Mouse (Mus musculus) brain, embryonic 18.5 days (tissue): ENCODE data around the gene Ermap.

Experiments
- DNase-seq: peaks from one replicate; pipeline ENCODE4 v3.0.0-alpha.2; 2012; ENCODE audit warnings: low read depth, low spot score

Ermap gene

DNA sequence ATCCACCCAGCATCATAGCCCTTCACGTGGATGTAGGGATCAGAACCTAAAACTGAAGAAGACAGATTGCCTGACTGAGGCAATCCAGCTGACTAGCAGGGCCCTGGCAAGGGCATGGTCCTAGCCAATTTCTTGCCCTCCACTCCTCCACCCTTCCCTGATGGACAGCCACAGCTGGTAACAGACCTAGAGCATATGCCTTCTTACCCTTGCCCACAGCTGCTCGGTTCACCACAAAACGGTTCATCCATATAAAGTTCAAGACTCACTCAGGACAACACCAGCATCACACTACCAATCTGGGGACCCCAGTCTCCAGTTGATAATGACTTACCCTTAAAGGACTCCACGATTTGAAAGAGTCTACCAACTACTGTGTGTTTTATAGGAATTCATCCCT is 4.0 kb downstream of the Ermap start:
- DNase-seq: no peak

DNA sequence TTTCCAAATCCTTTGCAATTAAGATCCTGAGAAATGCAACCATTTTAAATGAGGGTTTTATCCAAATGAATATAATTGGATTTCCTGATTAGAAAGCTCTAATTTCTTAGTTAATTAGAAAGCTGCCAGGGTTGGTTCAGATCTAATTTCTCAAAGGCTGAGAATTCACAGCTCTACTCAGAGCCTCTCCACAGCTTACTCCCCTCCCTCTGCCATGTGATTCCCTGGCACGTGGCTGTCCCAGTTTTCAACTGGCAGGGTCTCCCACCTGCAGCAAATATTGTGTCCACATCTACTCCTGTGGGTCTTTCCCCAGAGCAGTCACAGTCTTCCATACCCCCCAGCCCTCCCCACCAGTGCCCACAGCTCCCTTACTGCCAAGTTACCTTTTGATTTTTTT is 6.3 kb downstream of the Ermap start:
- no peak for DNase-seq

DNA sequence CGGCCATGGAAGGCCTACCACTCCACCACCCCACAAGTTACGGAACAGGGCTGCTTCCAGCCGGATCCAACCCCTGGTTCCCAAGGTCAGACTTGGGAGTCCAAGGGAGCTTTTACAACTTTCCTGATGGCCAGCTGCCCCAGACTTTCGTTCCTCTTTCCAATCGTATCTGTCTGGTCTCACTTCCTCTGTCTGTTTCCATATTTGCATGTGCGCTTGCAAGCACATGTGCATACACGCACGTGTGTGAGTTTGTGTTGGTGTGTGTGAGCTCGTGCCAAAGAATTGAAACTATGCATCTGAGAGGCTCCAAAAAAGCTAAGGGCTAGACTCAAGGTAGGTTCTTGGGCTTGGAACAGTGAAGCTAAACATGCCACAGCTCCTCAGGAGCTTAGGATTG is 8.4 kb downstream of the Ermap start:
- DNase-seq: no peak

DNA sequence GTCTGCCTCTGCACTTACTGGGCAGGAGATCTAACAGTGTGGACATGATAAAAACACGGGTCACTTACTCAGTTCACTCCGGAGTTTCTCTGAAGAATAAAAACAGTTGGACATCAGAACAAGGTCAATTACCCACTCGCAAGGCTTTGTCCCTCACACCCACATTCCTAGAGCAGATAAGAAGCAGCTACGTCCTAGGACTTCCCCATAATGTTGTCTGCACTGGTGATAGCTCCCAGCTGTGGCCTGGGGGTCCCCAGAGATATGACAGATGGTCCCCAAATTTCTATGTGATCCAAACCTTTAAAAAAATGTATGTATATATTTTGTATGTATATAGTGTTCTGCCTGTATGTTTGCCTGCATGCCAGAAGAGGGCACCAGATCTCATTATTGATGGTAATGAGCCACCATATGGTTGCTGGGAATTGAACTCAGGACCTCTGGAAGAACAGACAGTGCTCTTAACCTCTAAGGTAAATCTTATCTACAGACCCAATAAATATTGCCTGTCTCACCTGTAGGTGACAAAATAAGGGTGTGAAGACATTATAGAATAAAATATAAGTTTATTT is 9.6 kb downstream of the Ermap start:
- DNase-seq: no peak

DNA sequence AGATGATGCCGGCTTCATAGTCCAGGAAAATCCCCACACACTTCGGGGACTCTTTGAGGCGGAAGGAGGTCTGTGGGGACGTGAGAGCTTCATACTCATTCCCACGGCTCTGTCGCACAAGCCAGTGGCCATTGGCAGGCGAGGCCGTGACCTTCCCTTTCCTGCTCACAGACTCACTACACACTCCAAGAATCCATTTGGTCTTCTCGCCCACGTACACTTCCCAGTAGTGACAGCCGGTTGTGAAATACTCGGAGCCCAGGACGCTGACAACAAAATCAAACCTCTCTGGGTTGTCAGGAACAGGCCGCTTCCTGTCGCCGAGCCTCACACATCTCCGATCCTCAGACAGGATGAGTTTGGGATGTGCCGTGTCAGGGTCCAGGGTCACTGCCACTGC is 11.5 kb downstream of the Ermap start:
- DNase-seq: no peak

DNA sequence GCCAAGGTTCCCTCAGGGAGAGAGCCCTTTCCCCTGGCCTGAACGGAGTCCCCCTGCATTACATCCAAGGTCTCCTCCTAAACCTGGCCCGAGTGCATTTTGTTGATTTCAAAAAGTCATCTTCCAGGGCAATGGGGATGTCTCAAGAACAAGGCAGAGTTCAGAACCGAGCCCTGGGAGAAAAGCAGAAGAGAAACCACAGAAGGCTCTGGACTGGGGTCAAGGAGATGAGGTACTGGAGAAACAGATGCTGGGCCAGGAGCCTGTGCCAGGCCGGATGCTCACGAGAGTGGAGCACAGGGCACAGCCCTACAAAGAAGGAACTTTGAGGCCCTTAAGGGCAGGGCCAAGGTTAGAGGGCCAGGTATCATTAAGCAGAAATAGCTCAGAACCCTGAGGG is 12.1 kb downstream of the Ermap start:
- no peak for DNase-seq

DNA sequence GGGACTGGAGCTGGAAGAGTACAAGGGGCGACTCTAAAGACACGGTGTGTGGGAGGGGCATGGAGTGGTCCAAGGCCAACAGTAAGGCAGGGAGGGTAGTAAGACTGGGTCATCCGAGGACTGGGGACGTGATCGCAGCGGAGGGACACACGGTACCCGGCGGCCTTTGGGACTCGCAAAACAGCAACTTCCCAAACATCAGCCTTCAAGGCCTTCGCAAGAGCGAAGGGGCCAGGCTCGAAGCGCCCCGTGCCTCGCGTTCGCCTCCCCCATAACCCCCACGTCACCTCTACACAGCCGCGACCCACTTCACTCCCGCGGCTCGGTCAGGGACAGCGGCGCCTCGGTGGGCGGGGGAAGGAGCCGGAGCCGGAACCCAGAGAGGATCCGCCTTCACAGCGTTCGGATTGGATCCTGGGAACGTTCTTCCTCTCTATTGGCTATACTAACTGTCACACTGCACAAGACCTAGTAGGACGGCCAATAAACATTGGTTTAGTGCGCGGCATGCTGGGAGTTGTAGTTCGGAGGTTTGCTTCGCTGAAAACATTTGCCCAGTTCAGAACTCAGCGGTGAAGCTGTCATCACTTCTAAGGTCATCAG is 15.9 kb downstream of the Ermap start, which contains the start of gene Zfp691:
Zfp691 (minus strand) TSS at position 345 of the 603 bp plus-strand sequence.
- DNase-seq: peak; percentile 94

DNA sequence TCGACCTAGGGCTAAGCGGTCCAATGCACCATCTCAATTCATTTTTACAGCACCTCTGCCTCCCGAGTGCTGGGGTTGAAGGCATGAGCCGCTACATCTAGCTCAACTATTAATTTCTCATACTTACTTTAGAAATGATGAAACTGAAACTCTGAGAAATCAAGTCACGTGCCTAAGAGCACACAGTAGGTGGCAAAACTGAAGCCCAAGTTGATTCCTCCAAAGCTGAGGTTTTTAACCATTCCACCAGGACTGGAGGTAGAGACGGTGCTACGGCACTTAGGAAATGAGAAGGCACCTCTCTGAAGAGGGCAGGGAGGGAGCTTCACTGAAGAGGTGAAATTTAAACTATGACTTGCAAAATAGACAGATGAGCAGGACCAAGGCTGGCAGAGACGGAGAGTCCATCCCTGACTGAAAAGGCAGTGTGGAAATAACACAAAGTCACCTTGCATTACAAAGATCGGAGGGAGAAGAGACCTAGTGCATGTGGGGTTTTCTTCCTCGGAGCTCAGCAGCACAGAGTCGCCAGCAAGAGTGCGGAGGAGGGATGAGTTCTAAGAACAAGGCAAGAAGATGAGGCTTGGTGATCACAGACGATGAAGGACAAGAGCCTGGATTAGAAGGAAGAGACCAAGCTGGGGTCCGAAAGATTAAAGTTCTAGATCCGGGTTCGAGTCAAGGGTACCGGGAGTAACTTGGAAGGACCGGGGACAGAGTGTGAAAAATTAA is 16.7 kb downstream of the Ermap start:
- no peak for DNase-seq

DNA sequence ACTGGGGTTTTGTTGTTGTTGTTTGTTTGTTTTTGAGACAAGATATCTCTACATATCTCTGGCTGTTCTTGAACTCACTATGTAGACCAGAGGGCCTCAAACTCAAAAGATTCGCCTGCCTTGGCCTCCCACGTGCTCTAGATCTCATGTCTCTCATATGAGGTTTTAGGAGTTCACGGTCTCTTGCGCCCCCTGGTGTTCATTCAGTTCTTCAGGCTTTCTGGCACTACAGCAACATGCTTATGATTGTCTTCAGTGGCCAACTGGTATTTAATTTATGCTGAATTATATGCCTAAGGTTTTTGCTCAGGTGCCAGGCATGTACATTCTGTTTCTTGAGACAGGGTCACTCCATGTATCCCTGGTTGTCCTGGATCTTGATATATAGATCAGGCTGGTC is 22.1 kb downstream of the Ermap start:
- DNase-seq: peak; percentile 54

DNA sequence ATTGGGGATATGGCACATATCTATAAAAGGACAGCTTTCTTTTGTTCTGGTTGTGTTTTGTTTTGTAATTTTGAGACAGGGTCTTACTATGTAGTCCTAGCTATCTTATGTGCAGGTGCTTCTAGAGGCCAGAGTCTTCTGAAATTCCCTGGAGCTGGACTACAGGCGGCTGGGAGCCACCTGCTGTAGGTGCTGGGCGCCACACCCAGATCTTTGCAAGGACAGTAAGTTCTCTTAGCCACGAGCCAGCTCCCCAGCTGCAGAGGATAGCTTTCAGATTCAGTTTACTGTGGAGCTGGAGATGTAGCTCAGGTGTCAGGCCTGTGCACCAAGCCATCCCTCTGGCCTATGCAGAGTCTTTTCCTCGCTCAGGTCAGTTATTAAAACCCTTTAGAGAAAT is 22.7 kb downstream of the Ermap start:
- DNase-seq: no peak

DNA sequence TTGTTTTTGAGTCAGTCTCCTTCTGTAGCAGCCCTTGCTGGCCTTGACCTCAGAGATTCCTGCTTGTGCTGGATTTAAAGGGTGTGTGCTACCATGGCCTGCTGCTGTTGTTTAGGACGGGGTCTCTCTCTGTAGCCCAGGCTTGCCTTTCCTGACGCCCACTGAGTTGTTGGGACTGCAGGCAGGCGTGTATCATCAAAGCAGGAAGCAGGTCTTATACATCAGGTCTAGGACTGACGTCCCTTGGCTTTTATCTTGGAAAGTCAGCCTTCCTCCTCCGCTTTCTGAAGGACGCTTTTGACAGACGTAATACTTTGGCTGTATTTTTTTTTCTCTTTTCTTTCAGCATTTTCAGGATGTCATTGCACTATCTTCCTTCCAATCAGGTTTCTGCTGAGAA is 23.9 kb downstream of the Ermap start:
- DNase-seq: no peak

DNA sequence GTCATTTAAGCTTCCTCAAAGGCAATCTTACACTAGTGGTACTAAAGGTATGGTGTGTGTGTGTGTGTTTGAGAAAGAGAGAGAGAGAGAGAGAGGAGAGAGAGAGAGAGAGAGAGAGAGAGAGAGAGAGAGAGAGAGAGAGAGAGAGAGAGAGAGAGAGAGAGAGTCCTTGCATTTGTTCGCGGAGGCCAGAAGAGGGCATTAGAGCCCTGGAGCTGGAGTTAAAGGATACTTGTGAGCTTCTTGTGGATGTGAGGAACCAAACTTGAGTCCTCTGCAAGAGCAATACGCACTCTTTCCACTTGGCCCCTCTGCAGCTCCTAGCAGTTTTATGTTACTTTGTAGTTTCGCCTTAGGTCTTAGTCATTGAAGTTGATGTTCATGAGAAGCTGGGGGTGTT is 26.8 kb downstream of the Ermap start:
- no peak for DNase-seq

DNA sequence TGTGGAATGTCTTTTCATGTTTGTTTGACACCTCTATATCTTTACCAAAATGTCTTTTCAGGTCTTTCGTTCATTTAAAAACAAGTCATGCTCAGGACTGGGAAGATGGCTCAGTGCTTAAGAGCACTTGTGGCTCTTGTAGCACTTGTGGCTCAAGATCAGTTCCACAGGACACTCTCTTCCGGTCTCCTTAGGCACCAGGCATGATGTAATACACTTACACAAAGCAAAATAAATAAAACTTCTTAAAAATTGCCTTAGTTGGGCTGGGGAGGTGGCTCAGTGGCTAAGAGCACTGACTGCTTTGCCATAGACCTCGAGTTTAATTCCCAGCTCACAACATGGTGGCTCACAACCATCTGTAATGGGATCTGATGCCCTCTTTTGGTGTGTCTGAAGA is 28.5 kb downstream of the Ermap start:
- no peak for DNase-seq

DNA sequence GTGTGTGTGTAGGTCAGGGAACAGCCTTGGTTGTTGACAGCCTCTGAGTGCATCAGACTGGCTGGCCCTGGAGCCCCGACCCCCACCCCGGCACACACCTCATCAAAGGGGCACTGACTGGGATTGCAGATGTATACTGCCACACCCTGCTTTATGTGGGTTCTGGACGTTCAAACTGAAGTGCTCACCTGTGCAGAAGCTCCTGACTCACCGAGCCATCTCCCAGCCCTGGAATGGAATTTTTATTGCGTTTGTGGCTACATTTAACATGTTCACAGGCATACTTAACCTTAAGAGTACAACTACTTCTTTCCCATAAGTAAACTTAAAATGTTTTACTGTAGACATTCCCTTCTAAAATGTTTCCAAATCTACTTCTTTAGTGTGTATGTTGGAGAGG is 31.9 kb downstream of the Ermap start:
- no peak for DNase-seq

DNA sequence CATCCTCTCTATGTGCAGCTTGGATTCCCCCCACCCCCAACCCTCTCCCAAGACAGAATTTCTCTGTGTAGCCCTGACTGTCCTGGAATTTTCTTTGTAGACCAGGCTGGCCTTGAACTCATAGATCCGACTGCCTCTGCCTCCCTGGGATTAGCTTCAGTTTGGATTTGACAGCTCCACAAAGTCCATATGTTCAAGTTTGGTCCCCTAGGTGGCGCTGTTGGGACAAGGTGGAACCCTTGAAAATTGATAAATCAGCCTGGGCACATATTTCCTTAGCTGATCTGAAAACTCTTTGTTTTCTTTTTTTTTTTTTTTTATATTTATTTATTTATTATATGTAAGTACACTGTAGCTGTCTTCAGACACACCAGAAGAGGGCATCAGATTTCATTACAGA is 32.6 kb downstream of the Ermap start:
- no peak for DNase-seq

DNA sequence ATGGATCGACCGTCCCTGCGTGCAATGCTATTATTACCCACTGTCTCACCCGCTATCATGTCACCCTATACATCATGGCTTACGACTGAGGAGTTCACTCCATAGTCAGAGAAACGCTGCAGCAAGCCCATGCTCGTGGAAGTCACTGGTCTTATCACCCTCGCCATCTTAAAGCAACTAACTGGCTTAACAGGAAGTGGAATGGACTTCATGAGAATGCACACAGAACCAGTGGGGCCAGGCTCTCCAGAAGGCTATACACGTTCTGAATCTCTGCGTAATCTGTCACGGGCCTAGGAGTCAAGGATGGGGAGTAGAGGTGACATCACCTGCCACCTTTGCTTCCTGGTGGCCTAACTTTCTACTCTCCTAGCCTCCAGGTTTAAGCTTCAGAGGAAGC is 41.1 kb downstream of the Ermap start:
- no peak for DNase-seq

DNA sequence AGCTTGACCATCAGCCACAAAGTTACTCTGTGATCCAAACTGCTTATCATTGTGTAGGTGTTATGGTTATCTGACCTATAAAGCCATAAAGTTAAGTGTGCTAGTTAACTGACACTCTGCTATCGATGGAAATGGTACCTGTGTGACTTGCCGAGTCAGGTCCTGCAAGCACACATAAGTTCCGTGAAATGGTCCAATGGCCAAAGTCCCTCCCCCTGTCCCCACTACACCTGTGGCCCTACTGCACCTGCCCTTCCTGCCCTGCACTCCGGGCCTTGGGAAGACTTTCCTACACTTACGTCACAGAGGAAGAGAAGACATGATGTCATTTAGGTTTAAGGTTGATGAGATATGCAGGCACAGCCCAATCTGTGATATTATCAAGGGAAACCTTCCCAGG is 42.5 kb downstream of the Ermap start:
- DNase-seq: no peak

DNA sequence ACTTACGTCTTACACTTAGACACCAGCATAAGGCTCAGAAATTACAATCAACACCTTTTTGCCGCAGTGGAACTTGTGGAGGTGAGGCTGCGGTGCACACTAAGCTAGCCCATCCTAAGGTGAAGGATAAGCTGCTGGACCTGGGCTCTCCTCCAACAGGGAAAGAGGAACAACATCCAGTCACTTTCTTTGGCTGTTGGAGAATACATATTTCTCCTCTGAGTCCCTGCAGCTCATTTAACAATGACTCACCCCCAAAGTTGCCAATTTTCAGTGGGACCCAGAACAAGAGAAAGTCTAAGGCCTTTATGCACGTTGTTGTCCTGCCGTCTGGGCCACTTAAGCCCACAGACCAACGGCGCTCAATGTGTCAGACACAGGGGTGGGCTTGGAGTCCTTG is 43.0 kb downstream of the Ermap start:
- DNase-seq: no peak

DNA sequence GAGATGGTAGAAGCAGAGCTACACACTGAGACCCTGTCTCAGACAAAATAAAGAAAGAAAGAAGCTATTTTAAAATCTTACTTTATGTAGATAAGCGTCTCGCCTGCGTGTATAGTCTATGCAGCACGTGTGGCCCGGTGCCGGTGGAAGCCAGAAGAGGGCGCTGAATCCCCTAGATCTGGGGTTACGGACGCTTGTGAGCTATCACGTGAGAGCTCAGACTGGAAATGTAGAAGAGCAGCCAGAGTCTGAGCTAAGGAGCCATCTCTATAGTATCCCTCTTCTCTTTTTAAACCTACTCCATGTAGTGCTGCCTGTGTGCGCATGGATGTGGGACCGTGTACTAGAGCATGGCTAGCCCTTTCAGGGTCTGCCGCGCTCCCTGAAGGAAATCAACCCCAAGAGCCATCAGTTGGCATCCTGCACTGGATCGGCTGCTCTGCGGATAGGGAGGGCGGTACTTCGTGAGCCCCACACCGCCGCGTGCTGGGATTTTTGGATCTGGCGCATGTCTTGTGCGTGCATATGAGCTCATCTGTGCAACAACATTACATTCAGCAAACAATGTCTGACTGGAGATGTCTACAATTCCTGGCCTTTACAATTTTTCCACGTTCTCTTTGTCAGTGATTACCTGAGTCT is 47.5 kb downstream of the Ermap start:
- DNase-seq: peak; percentile 60

DNA sequence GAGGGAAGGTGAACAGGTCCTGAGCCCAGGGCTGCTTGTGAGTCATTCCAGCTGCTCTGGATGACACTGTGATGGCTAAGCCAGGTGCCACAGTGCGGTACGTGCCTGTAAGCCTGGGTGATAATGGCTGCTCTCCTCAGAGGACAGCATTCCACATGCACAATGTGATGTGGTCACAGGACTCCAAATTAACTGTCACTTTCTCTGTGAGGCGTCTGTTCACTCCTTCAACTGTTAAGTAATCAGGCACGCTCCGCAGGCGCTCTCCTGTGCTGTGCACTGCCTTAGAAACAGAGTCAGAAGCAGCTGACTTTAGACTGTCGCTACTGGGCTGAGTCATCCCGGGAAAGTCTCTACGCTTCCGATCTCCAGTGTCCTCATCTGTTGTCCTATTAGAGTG is 48.6 kb downstream of the Ermap start:
- DNase-seq: no peak

DNA sequence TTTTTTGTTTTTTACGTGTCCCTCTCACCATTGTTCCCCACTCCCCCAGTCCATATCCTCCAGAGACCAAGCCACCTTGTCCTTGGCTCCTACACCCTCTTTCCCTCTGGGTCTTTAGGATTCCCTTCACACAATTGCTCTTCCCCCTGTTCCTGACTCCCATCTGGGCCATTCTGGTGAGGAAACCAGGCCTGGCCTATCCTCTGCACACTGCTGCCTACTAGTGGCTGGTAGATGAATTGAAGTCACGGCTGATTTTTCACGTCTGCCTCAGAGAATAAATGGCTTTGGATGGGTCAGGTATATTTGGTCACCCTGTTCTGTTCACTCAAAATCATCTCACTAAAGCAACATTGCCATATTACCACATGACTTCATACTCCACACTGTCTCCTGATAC is 49.7 kb downstream of the Ermap start:
- no peak for DNase-seq

DNA sequence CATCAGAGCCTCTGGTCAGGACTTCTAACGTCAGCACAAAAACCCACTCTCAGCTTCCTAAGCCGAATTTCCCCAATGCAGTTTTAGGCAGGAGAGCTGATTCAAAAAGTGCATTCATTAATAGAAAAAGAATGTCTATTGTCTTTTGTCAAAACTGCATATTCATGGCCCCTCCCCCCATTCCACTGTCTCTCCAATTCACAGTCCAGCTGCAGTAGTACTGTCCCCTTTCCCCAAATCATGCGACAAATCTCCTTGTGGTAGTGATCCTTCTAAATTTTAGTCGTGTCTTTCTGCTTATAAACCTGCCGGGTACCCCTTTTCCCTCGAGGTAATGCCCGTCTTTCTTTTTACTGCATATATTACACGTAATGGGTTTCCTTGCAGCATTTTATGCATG is 51.0 kb downstream of the Ermap start:
- no peak for DNase-seq

DNA sequence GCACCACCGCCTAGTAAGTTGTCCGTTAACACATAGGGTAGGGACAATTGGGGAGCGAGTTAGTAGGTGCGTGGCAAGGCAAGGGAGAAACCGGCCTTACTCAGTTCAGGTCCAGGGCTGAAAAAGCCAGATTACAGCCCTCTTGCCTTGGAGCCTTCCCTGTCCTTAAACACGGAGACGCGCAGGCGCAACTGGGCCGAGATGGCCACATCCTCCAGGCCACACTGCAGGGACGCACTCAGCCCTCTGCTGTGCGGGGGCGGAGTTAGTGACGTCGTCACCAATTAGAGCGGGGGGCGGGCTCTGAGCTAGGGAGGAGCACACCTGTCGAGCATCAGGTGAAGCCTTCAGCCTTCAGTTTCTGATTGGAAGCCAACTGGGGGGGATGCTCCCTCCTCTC is 51.6 kb downstream of the Ermap start:
- DNase-seq: peak; percentile 66
